Mouse (Mus musculus) thymus, postnatal 14 days (tissue): ENCODE measurements around the gene Eef2.
A peak's percentile ranks its signal among the peaks of the same experiment; 100 is the strongest.
"Not testable (repeated sequence)": the region's sequence is repeated elsewhere in the genome, so short reads cannot be mapped to it uniquely, and the experiment has no call there.

Source experiments
- DNase-seq: peaks from one replicate; pipeline ENCODE4 v3.0.0; 2021

The Eef2 gene

DNA sequence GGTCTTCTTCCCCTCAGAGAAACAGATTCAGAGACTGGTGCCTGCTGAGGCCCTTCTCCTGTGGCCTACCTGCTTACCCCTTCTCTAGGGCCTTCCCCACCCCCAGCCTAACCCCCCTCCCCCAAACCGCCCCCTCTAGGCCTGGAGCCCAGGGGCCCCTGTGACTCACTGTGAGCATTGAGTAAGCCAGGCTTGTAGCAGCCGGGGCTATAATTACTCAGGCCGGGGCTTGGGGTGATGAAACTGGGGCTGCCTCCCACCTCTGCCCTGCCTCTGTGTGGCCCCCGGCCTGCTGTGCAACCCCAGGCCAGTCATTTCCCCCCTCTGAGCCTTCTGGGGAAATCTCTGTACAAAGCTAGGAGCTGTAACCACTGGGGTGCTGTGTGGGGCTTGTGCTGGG is 30.1 kb upstream of the Eef2 start:
- no peak for DNase-seq

DNA sequence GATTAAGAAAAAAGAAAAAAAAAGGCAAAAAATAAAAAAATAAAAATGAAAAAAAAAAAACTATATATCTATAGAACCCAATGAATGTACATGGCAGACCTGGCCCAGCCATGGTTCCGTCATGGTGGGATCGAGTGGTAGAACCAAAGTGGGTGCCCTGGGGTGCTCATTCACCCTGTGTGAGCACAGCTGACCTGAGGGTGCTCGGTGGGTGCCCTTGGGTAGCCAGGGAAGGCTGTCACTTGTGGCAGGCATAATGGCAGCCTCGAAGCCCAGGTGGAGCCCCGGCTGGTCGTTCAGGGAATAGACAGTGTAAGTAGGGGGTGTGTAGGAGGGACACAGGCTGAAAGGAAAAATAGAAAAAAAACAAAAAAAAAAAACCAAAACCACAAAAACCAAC is 25.2 kb upstream of the Eef2 start:
- no peak for DNase-seq

DNA sequence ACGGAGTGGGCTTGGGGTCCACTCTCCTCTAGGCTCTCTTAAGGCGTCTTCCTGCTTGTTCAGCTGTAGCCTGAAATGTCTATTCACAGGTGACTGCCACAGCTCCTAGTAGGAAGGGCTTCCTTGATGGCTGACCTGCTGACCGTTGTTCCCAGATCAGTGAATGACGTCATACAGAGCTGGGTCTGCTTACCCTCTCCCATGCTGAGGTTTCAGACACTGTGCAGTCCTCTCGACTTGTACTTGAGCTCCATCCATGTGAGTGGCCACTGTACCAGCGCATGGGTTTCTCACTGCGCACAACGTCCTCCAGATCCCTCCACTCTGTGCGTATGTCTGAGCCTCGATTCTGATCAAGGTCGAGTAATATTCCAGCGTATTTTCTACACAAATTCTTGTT is 23.8 kb upstream of the Eef2 start:
- DNase-seq, result no peak

GRCm38 (mm10) chr10:81154313-81154712 is 22.1 kb upstream of the Eef2 start:
- no peak for DNase-seq

GRCm38 (mm10) chr10:81154736-81155135 is 21.7 kb upstream of the Eef2 start:
- DNase-seq, result no peak

DNA sequence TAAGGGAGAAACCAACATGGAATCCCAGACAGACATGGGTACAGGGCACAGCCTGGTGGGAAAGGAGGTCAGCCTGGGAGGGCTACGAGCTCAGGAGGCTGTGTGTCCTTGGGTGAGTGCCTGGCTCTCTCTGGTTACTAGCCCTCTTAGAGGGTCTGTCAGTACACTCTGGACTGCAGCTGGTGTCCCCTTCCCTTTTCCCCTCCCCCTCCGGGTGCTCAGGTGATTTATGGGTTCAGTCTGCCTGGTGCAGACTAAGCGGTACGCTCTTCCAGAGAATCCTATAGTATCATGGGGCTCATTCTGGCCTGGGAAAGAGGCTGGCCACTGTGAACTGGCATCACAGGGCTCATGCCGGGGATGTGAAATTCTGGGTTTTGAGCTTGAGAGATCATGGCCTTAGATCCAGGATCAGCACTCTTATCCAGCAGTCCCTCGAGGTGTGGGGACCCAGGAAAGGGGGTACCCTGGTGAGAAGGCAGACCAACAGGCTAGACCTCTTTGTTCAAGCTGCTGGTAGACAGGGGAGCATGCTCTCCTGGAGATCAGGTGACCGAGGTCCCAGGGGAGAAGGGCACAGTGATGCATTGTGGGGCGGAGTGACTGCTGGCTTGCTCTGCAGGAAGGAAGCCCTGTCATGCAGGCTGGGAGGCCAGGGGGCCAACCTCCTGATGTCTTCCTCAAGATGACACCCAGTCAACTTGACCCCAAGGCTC is 14.7 kb upstream of the Eef2 start:
- DNase-seq, result no peak

GRCm38 (mm10) chr10:81162318-81162652 is 14.1 kb upstream of the Eef2 start:
- DNase-seq, result no peak

GRCm38 (mm10) chr10:81165118-81165517 is 11.3 kb upstream of the Eef2 start:
- no peak for DNase-seq

GRCm38 (mm10) chr10:81167200-81168086 is 9.0 kb upstream of the Eef2 start, which contains the start of gene Pias4:
Gene Pias4, minus strand, starts transcription at chr10:81167923.
- peak; percentile 100 for DNase-seq

DNA sequence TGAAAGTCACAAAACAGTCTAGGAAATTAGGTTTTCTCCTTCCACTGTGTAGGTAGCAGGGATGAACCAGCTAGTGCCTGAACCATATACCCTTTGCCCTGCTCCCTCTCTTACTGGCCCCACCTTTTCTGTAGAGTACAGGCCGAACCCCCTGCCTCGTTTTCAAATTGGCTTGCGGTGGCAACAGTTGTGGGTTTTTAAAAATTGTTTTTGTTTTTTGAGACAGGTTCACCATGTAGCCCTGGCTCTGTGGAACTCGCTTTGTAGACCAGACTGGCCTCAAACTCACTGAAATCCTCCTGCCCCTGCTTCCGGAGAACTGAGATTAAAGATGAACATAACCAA is 8.4 kb upstream of the Eef2 start:
- DNase-seq, result peak; percentile 54

DNA sequence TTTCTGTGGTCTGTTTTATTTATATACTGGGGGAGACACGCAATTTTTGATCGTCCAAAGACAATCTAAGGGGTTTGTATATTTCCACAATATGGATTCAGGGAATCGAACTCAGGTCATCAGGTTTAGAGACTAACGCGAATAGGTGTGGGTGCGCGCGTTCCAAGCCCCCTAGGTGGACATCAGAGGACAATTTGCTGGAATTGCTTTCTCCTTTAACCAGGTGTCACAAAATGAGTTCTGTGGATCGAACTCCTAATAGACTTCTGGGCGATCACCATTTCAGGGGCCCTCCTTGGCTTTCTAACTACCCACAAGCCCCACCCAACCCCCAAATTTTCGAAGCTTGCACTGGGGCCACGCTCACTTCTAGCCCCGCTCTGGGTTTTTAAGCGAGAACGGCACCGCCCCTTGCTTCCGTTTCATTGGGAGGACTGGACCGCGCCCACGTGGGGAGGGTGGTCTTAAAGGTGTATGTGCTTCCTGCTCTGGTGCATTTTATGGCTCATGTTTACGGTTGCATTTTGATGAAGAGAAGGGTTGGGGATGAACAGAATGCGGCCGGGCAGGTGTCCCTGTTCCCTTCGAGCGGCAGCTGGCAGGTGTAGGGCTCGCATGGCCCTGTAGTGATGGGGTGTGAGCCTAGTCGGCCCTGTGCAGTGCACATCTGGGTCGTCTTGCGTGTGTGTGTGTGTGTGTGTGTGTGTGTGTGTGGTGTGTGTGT is 7.7 kb upstream of the Eef2 start:
- DNase-seq, result peak; percentile 93

- peak; percentile 60 for DNase-seq
Observed at GRCm38 (mm10) chr10:81169411-81169900, 7.0 kb upstream of the Eef2 start.

DNA sequence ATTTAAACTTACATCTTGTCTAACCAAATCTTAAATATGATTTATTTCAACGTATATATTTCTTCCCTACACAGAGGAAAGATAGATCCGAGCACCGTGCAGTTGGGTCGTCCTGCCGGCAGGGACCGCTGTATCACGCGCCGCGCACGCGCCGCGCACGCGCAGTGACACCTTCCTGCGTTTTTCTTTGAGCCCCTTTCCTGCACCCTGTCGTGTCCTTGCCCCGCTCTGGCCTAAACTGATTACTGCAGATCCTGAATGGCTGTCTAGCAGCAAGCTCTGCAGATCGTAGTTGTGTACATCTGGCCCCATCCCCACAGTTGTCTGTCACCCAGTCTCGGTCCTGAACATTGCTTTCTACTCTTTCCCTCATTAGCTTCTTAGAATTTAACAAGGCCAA is 3.3 kb upstream of the Eef2 start:
- DNase-seq, result peak; percentile 89

DNA sequence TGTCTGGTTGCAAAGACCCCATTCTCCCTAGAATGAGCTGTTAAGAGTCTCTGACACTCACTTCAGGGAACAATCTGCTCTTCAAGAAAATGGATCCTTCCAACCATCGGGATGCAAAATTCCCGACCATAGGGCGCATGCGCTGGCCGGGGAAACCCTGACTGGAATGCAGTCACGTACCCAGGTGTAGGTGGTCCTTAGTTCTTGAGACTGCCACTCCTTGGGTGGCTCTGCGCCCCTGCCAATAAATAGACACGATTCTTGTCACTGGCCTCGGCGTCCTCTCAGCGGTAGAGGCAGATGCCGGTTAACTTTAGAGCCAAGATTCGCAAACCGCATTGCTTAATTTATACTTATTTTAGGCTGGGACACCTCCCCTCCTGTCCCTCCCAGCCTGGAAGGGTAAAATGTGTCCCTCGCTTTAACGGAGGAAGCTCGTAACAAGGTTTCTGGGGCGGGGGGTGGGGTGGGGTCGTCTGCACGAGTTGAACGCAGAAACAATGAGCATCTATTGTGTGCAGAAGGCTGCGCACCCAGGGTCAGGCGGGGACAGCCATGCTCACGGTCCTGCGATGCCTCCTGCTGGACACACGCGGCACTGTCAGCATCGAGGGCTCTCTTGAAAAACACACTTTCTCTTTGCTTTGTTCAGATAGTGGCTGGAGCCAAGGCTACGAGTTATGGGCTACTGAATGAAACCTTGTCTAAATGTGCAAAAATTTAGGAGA is 1.6 kb upstream of the Eef2 start:
- DNase-seq, result peak; percentile 94

GRCm38 (mm10) chr10:81175345-81175701 is 1.1 kb upstream of the Eef2 start:
- DNase-seq, result not testable (repeated sequence)

DNA sequence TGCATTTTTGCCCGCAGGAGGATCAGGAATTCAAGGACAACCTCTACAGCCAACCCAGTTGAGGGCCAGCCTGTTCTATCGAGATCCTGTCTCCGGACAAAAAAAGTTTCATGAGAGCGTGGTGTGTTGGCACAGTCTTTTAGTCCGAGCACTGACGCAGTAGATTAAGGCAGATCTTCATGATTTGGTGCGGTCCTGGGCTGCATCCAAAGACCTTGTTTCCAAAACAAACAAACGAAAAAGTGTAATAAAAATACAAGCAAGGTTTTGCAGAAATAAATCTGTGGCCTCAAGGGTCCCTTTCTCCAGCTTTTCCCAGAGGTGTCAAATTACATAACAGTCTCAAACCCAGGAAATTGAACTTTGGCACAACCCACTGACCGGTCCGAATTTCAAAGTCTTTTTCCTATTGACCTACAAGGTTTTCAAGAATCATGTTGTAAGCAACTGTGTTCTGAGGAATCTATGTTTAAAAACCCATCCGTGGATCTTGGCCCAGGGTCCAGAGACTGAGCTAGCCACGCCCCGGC is 430 bp upstream of the Eef2 start:
- no peak for DNase-seq

DNA sequence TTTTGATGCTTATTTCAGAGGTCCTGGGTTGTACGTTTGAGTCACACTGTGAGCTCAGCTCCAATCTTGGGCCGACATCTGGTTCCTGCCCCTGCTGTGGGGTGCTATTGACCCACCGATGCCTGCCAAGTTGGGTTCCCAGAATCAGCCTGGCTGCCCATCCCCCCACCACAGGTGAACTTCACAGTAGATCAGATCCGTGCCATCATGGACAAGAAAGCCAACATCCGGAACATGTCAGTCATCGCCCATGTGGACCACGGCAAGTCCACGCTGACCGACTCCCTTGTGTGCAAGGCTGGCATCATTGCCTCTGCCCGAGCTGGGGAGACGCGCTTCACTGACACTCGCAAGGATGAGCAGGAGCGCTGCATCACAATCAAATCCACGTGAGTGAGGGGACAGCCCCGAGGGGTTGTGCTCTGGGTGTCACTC is 1.1 kb downstream of the Eef2 start:
- DNase-seq, result peak; percentile 52

DNA sequence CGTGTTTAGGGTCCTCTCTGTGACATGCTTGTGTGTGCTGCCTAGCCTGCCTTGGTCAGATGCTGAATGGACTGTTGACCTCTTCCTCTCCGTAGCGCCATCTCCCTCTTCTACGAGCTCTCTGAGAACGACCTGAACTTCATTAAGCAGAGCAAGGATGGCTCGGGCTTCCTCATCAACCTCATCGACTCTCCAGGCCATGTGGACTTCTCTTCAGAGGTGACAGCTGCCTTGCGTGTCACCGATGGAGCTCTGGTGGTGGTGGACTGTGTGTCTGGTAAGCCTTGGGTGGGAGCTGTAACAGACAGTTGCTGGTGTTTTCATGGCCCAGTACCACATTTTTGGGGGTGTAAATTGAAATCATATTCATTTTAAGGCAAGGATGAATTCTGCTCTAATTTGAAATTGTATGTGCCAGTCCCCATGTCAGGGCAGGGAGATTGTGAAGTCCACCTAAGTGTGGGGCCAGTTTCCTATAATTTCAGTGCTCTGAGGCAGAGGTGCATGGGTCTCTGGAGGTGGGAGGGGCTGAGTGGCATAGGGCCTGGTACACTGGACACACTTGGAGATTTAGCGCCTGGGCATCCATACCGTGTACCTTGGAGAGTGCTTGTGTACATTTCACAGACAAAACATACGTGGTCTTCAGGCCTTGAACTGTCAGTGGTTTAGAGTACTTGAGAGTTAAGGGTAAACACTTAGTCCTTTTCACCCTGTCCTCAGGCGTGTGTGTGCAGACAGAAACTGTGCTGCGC is 1.7 kb downstream of the Eef2 start:
- peak; percentile 43 for DNase-seq

DNA sequence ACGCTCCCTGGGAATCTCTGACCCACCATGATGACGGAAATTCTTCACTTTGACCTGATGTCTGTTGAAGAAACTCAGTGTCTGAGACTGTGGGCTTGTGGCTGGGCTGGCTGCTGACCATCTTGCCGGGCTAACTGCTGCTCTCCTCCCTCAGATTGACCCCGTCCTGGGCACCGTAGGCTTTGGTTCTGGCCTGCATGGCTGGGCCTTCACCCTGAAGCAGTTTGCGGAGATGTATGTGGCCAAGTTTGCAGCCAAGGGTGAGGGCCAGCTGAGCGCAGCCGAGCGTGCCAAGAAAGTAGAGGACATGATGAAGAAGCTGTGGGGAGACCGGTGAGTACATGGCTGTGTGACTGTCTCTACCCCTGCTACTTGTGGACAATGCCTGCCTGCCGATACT is 2.5 kb downstream of the Eef2 start:
- no peak for DNase-seq

- no peak for DNase-seq
Observed at GRCm38 (mm10) chr10:81179451-81180342, 3.3 kb downstream of the Eef2 start.

GRCm38 (mm10) chr10:81180946-81181345 is 4.5 kb downstream of the Eef2 start:
- no peak for DNase-seq
